Mouse (Mus musculus): Measurements from ENCODE around the gene Srp54b.
"Not testable (repeated sequence)": the region's sequence is repeated elsewhere in the genome, so short reads cannot be mapped to it uniquely, and the experiment has no call there.

- not testable (repeated sequence) for TF ChIP-seq CTCF (IDR thresholded peaks at IDR 0.05; ENCODE audit: extremely low read depth, insufficient read length, insufficient replicate concordance, low read depth, low read length); POLR2A (IDR thresholded peaks at IDR 0.05; ENCODE audit: low read depth, low read length)
These were observed 42.3 kb upstream of the Srp54b start for GRCm38 (mm10) chr12:55112616-55113015.
